Mouse (Mus musculus) heart, postnatal 36 days (tissue): ENCODE results near the gene Bcl11b. TPM values are rescaled to one million over a fixed set of nuclear protein-coding genes. Genes with fewer than 3 reads are reported as not detected.
A peak's percentile ranks its signal among the peaks of the same experiment; 100 is the strongest.

Source experiments
- DNase-seq, 2 experiments: peaks; one replicate each; pipeline ENCODE4 v3.0.0; 2021 to 2022
- intact Hi-C: fragments of 180-260 bp; cut with DNase I; formaldehyde crosslinking; loops from one replicate; pipeline ENCODE4 v1.15.1; 2025
- total RNA-seq, 2 experiments: library from RNA; stranded (reverse); gene quantifications; 2 replicates each; pipeline ENCODE4 v1.2.3; 2021

Bcl11b gene
- total RNA-seq, 2 experiments from 2014 or later, result 0.76 to 0.86 TPM

DNA sequence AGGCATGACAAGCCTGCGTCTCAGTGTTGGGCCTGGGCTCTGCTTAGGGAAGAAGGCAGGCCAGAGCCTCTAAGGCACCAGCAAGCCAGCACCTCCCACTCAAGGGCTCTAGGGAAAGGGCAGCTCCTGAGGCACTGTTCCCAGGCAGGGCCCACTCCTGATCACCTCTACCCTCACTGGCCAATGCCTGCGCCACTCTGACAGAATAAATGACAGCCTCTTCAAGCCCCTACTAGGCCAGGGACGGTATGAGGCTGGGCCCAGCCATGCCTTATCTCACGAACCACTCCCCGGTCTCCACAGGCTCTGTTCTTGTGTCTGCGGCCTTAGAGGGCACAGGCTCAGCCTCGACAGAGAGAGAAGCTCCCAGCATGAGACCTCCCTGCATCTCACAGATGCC is 61.3 kb downstream of the Bcl11b start:
- intact Hi-C loops, result no loop called here
- no peak for DNase-seq

- intact Hi-C loops, result no loop called here
- no peak for DNase-seq
Measured at GRCm38 (mm10) chr12:107940774-107941173, 62.6 kb downstream of the Bcl11b start.

GRCm38 (mm10) chr12:107939177-107939576 is 64.2 kb downstream of the Bcl11b start:
- intact Hi-C loops, result no loop called here
- DNase-seq, result no peak

DNA sequence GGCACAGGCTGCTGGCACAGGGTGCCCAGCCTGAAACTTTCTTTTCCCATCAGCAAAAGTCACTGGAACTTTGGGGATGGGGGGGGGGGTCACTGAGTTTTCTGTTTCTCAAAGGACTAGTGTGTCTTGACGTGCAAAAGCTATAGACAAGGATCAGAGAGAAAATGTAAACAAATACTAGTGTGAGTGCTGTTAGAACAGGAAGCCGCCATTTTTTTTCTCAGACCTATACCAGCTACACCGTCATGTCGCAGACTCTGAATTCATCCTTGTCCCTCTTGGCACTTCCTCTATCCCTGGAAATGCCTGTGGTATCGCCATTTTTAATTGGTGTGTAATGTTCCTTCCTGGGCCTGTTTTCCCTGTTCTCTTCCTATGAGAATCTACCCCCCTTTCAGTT is 66.4 kb downstream of the Bcl11b start:
- intact Hi-C loops, result no loop called here
- no peak for DNase-seq

DNA sequence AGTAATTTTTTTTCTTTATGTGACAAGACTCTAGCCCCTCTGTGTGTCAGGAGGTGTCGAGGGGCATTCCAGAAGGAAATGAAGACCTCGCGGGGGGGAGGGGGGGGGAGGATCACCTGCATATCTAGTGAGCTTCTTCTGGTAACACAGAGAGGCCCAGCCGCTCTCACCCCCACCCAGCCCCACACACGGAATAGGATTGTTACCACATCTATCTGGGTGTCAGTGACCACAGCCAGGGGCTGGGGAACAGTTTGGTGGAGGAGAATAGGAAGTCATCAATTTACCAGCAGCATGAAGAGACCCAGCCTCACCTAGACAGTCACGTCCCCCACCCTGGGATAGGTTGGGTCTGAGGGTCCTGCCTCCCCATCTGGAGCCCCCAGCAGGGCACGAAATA is 67.0 kb downstream of the Bcl11b start:
- DNase-seq, result no peak
- intact Hi-C loops, result no loop called here

GRCm38 (mm10) chr12:107934831-107935437 is 68.5 kb downstream of the Bcl11b start:
- no peak for DNase-seq
- intact Hi-C loops, result no loop called here

- no peak for DNase-seq
- intact Hi-C loops, result no loop called here
Measured at GRCm38 (mm10) chr12:107932140-107932539, 71.3 kb downstream of the Bcl11b start.

- intact Hi-C loops, result no loop called here
- DNase-seq, result no peak
Measured at GRCm38 (mm10) chr12:107931476-107931875, 71.9 kb downstream of the Bcl11b start.

DNA sequence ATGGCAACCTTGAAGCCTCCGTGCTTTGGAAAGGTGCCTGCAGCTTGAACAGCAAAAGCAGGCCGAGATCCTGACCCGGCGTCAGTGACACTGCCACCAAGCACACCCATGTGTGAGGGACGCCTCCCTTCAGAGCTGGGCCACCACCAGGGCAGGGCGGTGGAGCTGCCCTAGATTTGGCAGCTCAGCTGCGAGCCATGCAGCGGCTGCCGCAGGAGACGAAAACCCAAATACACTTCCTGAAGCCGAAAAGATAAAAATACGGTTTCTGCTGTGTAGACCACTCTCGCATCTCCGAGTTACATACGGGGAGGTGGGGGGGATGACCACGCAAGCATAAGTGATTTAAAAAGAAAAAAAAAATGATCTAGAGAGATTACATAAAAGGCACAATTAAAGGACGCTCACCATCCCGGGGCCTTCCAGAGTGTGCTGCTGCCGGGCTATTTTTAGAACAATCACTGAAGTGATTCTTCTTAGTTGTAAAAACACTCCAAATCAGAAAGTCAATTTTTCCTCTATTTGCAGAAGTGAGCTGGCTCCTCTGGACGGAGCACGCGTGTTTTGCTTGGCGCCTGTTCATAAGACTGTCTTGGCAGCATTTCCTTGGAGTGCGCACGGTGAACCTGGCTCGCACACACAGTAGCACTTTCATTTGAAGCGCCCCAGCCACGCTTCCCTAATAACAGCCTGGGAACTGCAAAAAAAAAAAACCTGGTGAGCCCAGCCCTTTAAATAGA is 72.6 kb downstream of the Bcl11b start:
- intact Hi-C loops, result no loop called here
- peak; percentile 67 to 69 for DNase-seq

DNA sequence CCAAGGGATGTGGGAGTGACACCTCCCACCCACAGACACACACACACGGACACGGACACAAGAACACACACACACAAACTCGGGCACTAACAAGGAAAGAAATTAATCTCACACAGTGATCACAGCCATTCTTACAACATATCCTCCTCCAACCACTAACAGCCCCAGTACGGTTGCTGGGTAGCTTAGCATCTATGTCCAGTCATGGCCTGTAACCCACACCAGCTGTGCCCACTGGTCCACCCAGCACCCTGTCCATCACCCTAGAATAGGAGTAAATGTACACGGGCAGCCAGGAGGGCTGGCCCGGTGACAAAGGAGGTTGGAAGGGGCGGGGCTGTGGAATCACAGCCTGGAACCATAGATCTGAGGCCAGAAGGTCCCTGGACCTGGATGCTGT is 74.5 kb downstream of the Bcl11b start:
- intact Hi-C loops, result no loop called here
- DNase-seq, result no peak

DNA sequence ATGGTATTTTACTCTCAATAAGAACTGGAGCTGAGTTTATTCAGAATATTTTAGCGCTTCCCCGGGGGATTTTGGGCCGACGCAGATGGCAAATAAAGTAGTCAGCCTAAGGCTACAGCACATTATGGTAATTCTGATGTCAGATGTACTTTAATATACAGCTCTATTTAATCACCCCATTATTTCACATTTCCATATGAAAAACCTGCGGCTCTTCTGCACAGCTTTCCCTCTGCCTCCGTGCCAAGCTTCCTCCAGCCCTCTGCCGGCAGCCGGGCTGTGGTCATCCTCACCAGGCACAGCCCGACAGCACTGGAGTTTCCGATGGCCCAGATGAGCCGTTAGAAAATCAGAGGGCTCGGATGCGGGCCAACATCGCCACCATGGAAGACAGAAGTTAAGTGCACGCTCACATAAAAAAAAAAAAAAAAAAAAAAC is 74.9 kb downstream of the Bcl11b start:
- DNase-seq, result no peak
- intact Hi-C loops, result no loop called here

GRCm38 (mm10) chr12:107927961-107928431 is 75.4 kb downstream of the Bcl11b start:
- DNase-seq, result no peak
- intact Hi-C loops, result no loop called here

- intact Hi-C loops, result no loop called here
- DNase-seq, result no peak
Measured at GRCm38 (mm10) chr12:107926074-107926855, 77.1 kb downstream of the Bcl11b start.

DNA sequence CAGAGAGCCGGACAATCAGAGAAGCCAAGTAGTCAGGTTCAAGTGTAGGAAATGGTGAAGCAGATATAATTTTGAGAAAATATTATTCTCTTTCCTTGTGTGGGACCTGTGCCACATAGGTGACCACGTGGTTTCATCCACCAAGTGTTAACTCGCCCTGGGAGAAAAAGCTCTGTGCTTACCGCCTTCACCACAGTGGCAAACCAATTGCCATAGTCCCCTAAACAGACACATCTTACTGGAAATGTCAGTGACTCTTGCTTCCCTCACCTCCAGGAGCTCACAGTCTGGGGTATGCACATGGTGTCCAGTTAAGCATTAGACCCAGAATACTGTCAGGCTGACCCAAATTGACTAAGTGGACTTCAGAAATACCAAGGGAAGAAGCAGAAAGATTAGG is 78.7 kb downstream of the Bcl11b start:
- DNase-seq, result no peak
- intact Hi-C loops, result no loop called here

DNA sequence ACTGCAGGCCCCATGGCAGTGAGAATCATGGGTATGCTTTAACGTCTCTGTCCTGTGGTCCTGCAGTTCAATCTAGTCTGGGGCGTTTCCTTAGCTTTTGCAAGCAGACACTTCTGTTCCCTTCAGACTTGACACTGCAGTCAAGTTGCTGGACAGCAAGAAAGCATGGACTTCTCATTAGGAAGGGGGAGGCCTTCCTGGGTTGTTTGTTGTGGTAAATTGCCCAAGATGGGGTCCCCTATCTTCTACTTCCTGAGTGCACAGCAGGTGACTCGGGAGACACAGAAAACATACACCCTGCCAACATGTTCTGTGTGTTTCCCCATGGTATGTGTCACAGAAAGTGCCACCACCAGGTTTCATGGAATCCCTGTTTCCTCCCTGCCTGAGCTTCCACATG is 79.4 kb downstream of the Bcl11b start:
- intact Hi-C loops, result no loop called here
- DNase-seq, result no peak

DNA sequence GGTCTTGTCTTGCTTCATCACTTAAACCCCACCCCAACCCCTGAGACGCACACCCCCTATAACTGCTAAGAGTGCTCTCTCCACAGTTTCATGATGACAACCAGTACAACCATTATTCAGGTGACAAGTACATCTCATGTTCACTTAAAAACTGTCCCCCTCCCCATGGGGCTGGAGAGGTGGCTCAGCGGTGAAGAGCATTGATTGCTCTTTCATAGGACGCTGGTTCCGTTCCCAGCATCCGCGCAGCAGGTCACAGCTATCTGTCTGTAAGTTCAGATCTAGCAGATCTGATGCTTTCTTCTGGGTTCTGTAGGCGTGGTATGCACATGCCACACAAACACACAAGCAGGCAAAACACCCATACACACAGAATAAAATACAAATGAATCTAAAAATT is 81.2 kb downstream of the Bcl11b start:
- no peak for DNase-seq
- intact Hi-C loops, result no loop called here

GRCm38 (mm10) chr12:107921566-107921965 is 81.8 kb downstream of the Bcl11b start:
- no peak for DNase-seq
- intact Hi-C loops, result no loop called here

DNA sequence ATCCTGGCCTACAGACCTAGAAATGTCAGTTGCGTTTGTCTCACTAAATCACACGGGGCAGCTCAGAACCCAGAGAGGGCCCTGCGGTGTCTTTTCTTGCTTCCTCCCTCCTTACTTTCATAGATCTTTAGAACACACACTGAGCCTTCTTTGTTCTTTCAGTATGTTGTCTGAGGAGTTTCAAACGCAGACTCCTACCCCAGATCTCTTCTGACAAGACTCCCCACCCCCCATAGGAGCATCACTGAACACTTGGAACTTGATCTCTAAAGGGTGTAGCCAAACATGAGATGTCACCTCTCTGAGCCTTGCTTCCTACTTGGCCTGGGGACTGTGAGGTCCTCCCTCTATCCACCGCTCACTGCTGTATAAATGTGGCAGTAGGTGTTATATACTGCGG is 82.2 kb downstream of the Bcl11b start:
- no peak for DNase-seq
- intact Hi-C loops, result no loop called here

DNA sequence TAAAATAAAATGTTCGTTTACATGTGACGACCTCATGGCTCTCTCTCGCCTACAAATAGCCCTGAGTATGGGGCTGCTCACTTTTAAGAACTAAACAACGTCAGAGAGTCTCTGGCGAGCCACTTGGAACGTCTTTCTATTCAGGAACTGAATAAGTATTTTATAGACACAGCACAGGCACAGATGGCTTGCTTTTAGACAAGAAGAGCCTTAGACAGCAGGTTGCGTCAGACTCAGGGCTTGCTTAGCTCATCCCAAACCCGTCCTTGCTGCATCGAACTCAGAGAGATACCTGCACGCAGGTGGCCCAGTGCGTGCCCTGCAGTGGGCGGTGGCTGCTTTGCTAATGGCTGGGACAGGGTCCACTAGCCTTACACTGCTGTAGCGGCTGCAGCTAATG is 82.7 kb downstream of the Bcl11b start:
- DNase-seq, result no peak
- intact Hi-C loops, result no loop called here

- no peak for DNase-seq
- intact Hi-C loops, result no loop called here
Measured at GRCm38 (mm10) chr12:107920076-107920475, 83.3 kb downstream of the Bcl11b start.

DNA sequence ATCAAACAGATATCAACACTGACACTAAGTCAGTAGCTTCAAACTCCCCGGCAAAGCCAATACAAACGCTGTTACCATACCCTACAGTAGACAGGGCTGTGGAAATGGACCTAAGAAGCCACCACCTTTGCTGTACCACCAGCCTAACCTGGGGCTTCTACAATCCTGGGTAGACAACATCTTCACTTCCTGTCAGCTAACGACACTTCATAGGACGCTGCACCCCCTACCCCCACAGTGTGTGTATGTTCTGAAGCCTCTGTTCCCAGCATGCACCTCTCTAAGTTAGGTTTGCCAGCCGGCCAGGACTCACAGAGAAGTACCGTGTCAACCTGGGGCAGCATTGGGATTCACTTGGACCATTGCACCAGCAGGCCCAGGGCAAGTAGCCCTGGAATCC is 84.6 kb downstream of the Bcl11b start:
- no peak for DNase-seq
- intact Hi-C loops, result no loop called here

- DNase-seq, result no peak
- intact Hi-C loops, result no loop called here
Measured at GRCm38 (mm10) chr12:107916008-107916407, 87.4 kb downstream of the Bcl11b start.
